Mouse (Mus musculus): ENCODE measurements at regions not wholly inside any gene's neighbourhood (a gene's known extent, or its start where the extent isn't known, plus 50 kb on each side); places are given as distances from the start of the nearest gene placed in this dataset.
A peak's percentile ranks its signal among the peaks of the same experiment; 100 is the strongest.

DNA sequence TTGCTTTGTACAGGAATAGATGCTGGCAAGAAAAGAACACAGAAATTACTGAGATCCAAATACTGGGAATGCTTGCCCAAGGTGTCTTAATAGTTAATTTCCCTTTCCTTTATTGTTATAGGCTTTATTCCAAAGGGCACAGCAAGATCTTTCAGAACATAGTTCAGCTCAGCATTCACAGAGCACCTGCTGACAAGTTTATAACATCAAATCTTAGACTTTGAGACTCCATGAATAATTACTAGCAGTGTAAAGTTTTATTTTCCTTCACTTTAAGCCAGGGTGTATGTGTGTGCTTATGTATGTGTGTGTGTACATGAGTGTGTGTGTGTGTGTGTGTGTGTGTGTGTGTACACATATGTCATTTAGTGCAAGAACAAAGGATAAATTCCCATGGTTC is 999.8 kb upstream of the Crim1 start:
- no peak overlapping the region for H3K27ac ChIP-seq (ENCODE audit: low read depth, low read length)
- H3K27me3 ChIP-seq (replicated peaks; ENCODE audit: control insufficient read depth, insufficient read depth, low read length) = no peaks in the 10 kb centered on the region

DNA sequence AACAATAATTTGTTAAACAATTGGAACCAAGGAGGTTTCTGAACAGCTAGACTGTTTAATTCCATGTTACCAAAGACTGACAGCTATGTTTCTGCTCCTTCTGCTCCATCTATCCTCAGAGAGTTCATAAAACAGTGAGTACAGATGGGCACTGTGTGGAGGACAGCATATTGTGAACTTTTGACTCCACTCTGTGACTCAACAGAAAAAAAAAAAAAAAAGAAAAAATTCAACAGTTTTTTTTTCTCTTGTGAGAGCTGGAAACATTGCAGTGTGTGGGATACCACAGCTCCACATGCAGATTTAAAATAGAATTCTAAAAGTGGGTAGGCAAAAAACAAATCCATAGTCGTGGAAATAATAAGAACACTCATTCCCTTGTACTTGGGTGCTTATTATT is 999.4 kb upstream of the Crim1 start:
- TF ChIP-seq CTCF (IDR thresholded peaks at IDR 0.05; ENCODE audit: low read depth) = no peak
- H3K27me3 ChIP-seq (replicated peaks; ENCODE audit: control insufficient read depth, insufficient read depth, low read length) = no peaks in the 10 kb centered on the region
- H3K4me3 ChIP-seq (ENCODE audit: low read depth, low read length) = no peak overlapping the region
- no peak overlapping the region for H3K9ac ChIP-seq (ENCODE audit: low read depth, low read length)
- no peaks in the 10 kb centered on the region for H3K36me3 ChIP-seq (ENCODE audit: control insufficient read depth, insufficient read depth)
- H3K27ac ChIP-seq (ENCODE audit: low read depth, low read length) = no peak overlapping the region
- H3K9me3 ChIP-seq (ENCODE audit: control insufficient read depth) = no peaks in the 10 kb centered on the region
- ATAC-seq = peak; percentile 93
- H3K4me1 ChIP-seq (replicated peaks; ENCODE audit: control insufficient read depth, insufficient read depth, low read length) = no peaks in the 10 kb centered on the region
- H3K4me2 ChIP-seq (replicated peaks; ENCODE audit: low read depth) = no peak overlapping the region
- 65% methylated on average over 1 of the region's 1 CpGs for WGBS

More for the DNA sequence above, 999.8 kb upstream of the Crim1 start:
- no peak overlapping the region for H3K9ac ChIP-seq (ENCODE audit: low read depth, low read length)
- no peak overlapping the region for H3K4me2 ChIP-seq (replicated peaks; ENCODE audit: low read depth)
- ATAC-seq = peak; percentile 99
- no peaks in the 10 kb centered on the region for H3K9me3 ChIP-seq (ENCODE audit: control insufficient read depth)
- H3K4me3 ChIP-seq (ENCODE audit: low read depth, low read length) = no peak overlapping the region
- H3K36me3 ChIP-seq (ENCODE audit: control insufficient read depth, insufficient read depth) = no peaks in the 10 kb centered on the region
- TF ChIP-seq CTCF (IDR thresholded peaks at IDR 0.05; ENCODE audit: low read depth) = no peak
- no peaks in the 10 kb centered on the region for H3K4me1 ChIP-seq (replicated peaks; ENCODE audit: control insufficient read depth, insufficient read depth, low read length)

DNA sequence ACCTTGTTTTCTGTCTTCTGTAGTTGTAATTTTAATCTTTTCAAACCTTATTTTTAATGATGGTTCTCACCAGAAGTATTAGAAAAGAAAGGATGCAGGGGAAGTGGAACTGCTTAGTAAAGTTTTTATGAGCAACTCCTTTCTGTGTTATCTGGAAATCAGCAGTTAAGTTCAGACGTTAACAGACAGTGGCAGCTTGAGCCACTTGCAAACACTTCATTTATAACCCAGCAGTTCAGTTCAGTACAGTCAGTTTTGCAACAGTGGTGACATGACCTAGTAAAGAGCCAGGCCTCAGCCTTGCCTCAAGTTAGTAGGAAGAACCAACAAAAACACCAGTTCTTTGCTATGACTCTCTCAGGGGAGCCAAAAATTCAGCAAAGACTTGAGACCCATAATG is 989.1 kb upstream of the Crim1 start:
- Histone ChIP-seq H3K36me3 (ENCODE audit: control insufficient read depth, insufficient read depth) (no peaks in the 10 kb centered on the region), H3K4me2 (replicated peaks; ENCODE audit: low read depth) (no peak overlapping the region), H3K27me3 (replicated peaks; ENCODE audit: control insufficient read depth, insufficient read depth, low read length) (no peaks in the 10 kb centered on the region), H3K4me1 (replicated peaks; ENCODE audit: control insufficient read depth, insufficient read depth, low read length) (no peaks in the 10 kb centered on the region), H3K9ac (ENCODE audit: low read depth, low read length) (no peak overlapping the region), H3K9me3 (ENCODE audit: control insufficient read depth) (no peaks in the 10 kb centered on the region), H3K27ac (ENCODE audit: low read depth, low read length) (no peak overlapping the region), H3K4me3 (ENCODE audit: low read depth, low read length) (no peak overlapping the region)
- ATAC-seq = no peak
- TF ChIP-seq CTCF (IDR thresholded peaks at IDR 0.05; ENCODE audit: low read depth) = no peak
- WGBS = 18% methylated on average over 1 of the region's 1 CpGs

- no peaks in the 10 kb centered on the region for H3K27me3 ChIP-seq (replicated peaks; ENCODE audit: control insufficient read depth, insufficient read depth, low read length)
Observed at GRCm38 (mm10) chr17:77245031-77245430, 955.0 kb upstream of the Crim1 start.

More at GRCm38 (mm10) chr17:77245031-77245430, 955.0 kb upstream of the Crim1 start:
- TF ChIP-seq CTCF (IDR thresholded peaks at IDR 0.05; ENCODE audit: low read depth) = no peak
- Histone ChIP-seq H3K4me2 (replicated peaks; ENCODE audit: low read depth) (no peak overlapping the region), H3K9me3 (ENCODE audit: control insufficient read depth) (no peaks in the 10 kb centered on the region), H3K27ac (ENCODE audit: low read depth, low read length) (no peak overlapping the region), H3K4me3 (ENCODE audit: low read depth, low read length) (no peak overlapping the region), H3K4me1 (replicated peaks; ENCODE audit: control insufficient read depth, insufficient read depth, low read length) (no peaks in the 10 kb centered on the region), H3K36me3 (ENCODE audit: control insufficient read depth, insufficient read depth) (no peaks in the 10 kb centered on the region), H3K9ac (ENCODE audit: low read depth, low read length) (no peak overlapping the region)
- WGBS = 79% methylated on average over 2 of the region's 2 CpGs
- ATAC-seq = no peak

Data from intestine, postnatal 0 days (tissue).